Mouse (Mus musculus) megakaryocyte-erythroid progenitor cell, adult 5 weeks (primary cell): ENCODE measurements around the gene Rgsl1. TPM values are rescaled to one million over a fixed set of nuclear protein-coding genes. Genes with fewer than 3 reads are reported as not detected.

Experiments used
- polyA plus RNA-seq: library from polyadenylated mRNA; stranded (reverse); fragments of >175 nt; gene quantifications from 2 replicates; pipeline ENCODE4 v1.2.3, GENCODE M21; 2012

Rgsl1 gene
- not detected in 2 replicates for polyA plus RNA-seq

GRCm38 (mm10) chr1:153844042-153844441, at the start of gene Rgsl1:
Gene Rgsl1, minus strand, starts transcription at chr1:153844142.

GRCm38 (mm10) chr1:153891442-153891841, 47.5 kb upstream of the Rgsl1 start, which contains the start of gene Teddm1a:
Gene Teddm1a, plus strand, starts transcription at chr1:153891742.

GRCm38 (mm10) chr1:153874045-153874444, 30.1 kb upstream of the Rgsl1 start, which contains the start of gene Teddm1b:
Gene Teddm1b, plus strand, starts transcription at chr1:153874345.

GRCm38 (mm10) chr1:153749211-153749801, 94.6 kb downstream of the Rgsl1 start, which contains the start of gene Rnasel:
Gene Rnasel, plus strand, starts transcription at chr1:153749426.

GRCm38 (mm10) chr1:153740145-153740544, 103.8 kb downstream of the Rgsl1 start, which contains the start of gene Rgs16:
Gene Rgs16, plus strand, starts transcription at chr1:153740349.

Other genes with a start within 250 kb of the Rgsl1 start
- 0.04 and 0.06 TPM in 2 replicates for gene Rgs8, start 191.1 kb downstream of the Rgsl1 start, polyA plus RNA-seq
- 2.2 and 2.4 TPM in 2 replicates for gene Rgs16, start 103.8 kb downstream of the Rgsl1 start, polyA plus RNA-seq
- 3.6 and 4.1 TPM in 2 replicates for gene Rnasel, start 94.7 kb downstream of the Rgsl1 start, polyA plus RNA-seq
- not detected in 2 replicates for gene Teddm1b, start 30.2 kb upstream of the Rgsl1 start, polyA plus RNA-seq
- not detected in 2 replicates for gene Teddm1a, start 47.6 kb upstream of the Rgsl1 start, polyA plus RNA-seq
- 68.2 and 69.0 TPM in 2 replicates for gene Glul, start 55.8 kb upstream of the Rgsl1 start, polyA plus RNA-seq
- 0.40 and 0.73 TPM in 2 replicates for gene Teddm2, start 56.1 kb upstream of the Rgsl1 start, polyA plus RNA-seq